Mouse (Mus musculus) bone marrow, adult 2 months (tissue): ENCODE measurements around the gene Hk3.

Experiments
- CTCF ChIP-seq: fragments of 200-500 bp; IDR thresholded peaks from 2 replicates; pipeline ENCODE4 v1.5.1; 2011; ENCODE audit warnings: low read length, control low read depth; ENCODE audit not compliant: control insufficient read depth, insufficient read depth
- POLR2A ChIP-seq: fragments of 200-500 bp; IDR thresholded peaks from 2 replicates; pipeline ENCODE4 v1.6.1; 2011; ENCODE audit warnings: low read depth, mild to moderate bottlenecking, control low read depth, low read length, borderline replicate concordance; ENCODE audit not compliant: control insufficient read depth

- TF ChIP-seq POLR2A (no peak), CTCF (no peak)
Measured at GRCm38 (mm10) chr13:55022256-55022655, 1.1 kb upstream of the Hk3 start.
